Mouse (Mus musculus) urinary bladder, adult 18-20 months (tissue): ENCODE measurements at regions not wholly inside any gene's neighbourhood (a gene's known extent, or its start where the extent isn't known, plus 50 kb on each side); places are given as distances from the start of the nearest gene placed in this dataset.
A peak's percentile ranks its signal among the peaks of the same experiment; 100 is the strongest.
"Not testable (repeated sequence)": the region's sequence is repeated elsewhere in the genome, so short reads cannot be mapped to it uniquely, and the experiment has no call there.

Source experiments
- DNase-seq, 2 experiments: peaks; one replicate each; pipeline ENCODE4 v3.0.0; 2022; ENCODE audit warnings: low spot score in 2 of 2, mixed read lengths in 2 of 2

DNA sequence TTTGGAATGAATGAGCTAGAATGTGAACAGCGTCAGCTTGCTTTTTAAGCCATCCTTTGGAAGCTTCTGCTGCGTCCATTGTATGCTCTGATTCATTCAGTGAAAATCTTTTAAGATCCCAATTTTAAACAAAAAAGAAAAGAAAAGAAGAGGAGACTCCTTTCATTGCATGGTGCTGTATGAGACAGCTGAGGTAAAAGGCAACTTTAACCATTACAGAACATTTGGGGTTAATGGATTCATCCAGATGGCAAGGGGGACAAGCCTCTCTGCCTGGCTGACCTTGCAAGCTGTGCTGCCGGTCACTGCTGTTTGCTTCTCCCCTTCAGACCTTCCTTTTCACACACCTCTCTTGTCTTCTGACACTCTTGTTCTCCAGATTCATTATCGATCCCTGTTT, 176.0 kb upstream of the Intu start:
- DNase-seq = no peak

DNA sequence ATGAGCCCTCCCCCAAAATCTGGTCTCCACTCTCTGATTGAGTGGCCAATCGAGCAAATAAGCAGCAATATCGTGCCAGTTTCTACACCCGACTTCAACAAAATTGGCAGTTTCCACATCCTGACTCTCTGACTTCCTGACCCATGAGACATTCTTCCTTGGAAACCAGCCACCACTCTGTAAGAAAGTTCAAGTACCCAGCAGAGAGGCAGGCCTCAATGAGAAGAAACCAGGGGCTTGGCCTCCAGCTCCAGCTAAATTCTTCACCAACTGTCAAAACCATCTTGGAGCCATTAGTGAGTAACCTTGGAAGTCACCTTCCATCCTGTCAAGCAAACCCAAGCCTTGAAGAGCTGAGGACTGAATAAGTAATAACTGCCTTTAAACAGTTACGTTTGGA, 162.7 kb upstream of the Intu start:
- DNase-seq = no peak

- no peak for DNase-seq
These were observed 159.7 kb upstream of the Intu start for GRCm38 (mm10) chr3:40371411-40371810.

GRCm38 (mm10) chr3:40376220-40376619, 154.9 kb upstream of the Intu start:
- DNase-seq = not testable (repeated sequence)

GRCm38 (mm10) chr3:40377416-40377815, 153.7 kb upstream of the Intu start:
- DNase-seq = peak in 1 of 2 experiments; percentile 4

GRCm38 (mm10) chr3:40379063-40379462, 152.0 kb upstream of the Intu start:
- no peak for DNase-seq

DNA sequence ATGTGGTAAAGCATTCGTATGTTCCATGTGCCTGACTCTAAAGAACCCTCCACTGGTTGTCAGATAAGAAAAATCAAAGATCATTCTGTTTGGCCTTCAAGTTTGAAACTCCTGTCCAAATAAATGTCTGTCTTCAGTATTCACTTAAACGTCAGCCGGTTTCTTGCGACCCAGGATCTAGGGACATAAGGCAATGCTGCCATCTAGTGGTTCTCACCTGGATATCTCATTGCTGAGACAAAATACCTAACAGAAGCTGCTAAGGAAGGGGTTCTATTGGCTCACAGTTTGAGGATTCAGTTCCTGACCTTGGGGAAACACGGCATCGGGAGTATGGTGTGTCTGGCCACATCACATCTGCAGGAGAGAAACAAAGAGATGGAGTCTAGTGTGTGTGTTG, 139.5 kb upstream of the Intu start:
- DNase-seq = peak in 1 of 2 experiments; percentile 7

DNA sequence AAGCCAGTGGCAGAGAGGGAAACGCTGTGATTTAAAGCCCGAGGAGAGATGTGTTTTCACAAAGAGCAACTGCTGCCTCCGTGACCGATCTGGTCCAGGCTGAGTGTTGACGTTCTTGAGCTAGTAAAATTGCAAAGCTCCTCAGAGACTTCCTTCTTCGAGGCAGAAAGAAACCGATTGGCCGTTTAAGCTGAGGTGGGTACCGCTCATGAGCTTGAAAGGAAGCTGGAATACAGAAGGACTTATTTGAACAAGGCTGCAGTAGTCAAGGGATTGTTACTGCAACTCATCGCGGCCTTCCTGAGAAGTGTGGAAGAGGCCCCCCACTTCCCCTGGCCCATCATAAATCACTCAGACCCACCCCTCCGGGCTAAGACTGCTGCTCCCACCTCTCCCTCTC, 132.9 kb upstream of the Intu start:
- no peak for DNase-seq

- DNase-seq = no peak
These were observed 127.7 kb upstream of the Intu start for GRCm38 (mm10) chr3:40403402-40403801.

DNA sequence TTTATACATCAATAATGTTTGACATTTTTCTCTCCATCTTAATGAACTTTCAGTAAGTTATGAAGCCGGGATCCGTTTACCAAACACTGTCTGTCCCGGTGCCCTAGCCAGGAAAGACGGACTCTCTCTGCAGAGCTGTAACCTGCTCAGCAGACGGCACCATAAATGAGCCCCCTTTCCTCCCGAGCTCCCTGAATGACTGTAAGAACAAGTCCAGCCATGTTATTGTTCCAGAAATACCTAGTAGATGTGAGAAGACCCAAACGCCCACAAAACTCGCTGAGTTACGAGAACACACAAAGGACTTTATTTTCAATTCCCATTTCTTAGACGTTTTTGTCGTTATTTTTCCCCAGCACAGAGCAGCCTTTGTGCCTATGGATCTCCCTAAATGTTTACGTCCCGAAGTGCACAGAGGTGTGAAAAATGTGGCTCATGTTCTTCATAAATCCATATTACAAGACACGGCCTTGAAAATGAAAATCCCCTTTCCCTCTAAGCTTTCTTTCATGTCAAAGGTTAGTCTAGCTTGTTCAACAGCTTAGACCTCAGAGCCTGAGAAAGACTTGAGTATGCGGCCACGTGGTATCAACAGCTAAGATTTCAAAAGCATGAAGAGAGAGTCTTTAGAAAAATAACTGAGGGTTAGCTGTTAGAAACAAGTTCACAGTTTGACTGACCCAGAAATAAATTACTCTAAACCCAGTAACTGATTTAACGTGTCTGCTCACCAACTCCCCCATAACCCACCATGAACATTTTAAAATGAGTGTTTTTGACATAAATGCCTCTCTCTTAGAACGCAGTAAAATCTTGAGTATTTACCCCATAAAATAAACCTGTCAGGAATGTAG, 125.8 kb upstream of the Intu start:
- no peak for DNase-seq

DNA sequence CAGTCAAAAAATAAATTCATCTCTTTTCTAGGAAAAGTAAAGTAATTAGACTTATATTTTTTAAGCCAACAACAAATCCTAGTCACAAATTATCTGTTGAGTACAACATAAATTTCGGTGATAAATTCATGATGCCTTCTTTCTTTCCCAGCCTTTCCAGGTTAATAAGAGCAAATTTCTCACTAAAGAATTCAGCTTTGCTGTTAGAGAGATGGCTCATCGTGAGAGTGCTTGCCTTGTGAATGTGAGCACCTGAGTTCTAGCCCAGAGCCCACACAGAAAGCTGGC, 125.2 kb upstream of the Intu start:
- DNase-seq = no peak

GRCm38 (mm10) chr3:40408921-40409488, 122.1 kb upstream of the Intu start:
- no peak for DNase-seq

- DNase-seq = no peak
These were observed 120.3 kb upstream of the Intu start for GRCm38 (mm10) chr3:40410749-40411310.

DNA sequence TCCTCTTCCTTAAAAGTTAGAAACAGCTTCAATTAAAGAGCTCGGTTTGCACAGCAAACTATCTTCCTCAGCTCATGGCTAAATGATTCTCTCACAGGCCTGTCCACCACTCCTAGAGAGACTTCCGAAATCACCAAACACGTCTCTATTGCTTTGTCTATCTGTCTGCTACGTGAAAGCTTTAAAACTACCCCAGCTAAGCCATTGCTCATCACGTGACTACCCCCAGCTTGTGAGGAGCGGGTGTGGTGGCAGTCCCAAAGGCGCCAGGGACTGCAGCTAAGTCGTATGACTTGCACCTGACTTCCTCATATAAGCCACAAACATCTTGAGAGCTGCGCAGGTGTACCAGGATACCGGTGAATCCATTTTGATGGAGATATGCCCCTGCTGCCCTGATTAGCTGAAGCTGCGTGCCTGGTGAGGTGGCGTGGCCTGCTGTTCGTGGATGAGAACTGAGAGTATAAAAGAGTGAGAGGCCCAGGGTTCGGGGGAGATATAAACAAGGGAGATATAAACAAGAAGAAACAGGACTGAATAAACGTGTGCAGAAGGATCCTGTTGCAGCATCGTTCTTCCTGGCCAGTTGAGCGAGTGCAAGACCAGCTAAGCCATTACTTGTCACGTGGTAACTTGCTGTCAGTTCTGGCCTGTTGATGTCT, 105.8 kb upstream of the Intu start:
- DNase-seq = not testable (repeated sequence)

- DNase-seq = no peak
These were observed 105.0 kb upstream of the Intu start for GRCm38 (mm10) chr3:40426070-40426469.

DNA sequence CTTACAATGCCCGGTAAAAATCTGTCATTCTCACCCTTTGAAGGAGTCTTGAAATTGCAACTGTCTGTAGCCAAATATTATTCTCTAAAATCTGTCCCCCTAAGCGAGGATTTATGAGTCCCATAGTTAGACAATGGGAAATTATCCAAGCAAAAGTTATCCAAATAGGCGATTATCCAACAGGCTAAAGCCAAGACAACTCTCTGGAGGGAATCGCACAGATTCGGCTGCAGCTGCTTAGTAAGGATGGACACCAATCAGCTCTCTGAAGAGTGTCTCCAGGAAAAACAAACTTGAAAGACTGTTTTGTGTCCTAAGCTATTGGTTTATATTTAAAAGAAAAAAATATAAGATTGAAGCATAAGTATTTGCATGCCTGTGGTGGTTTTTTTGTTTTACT, 103.1 kb upstream of the Intu start:
- no peak for DNase-seq

- DNase-seq = no peak
These were observed 92.8 kb upstream of the Intu start for GRCm38 (mm10) chr3:40438251-40438650.

GRCm38 (mm10) chr3:40441092-40442036, 89.7 kb upstream of the Intu start:
- no peak for DNase-seq

GRCm38 (mm10) chr3:40443788-40444595, 87.1 kb upstream of the Intu start:
- DNase-seq = peak in 1 of 2 experiments; percentile 33

DNA sequence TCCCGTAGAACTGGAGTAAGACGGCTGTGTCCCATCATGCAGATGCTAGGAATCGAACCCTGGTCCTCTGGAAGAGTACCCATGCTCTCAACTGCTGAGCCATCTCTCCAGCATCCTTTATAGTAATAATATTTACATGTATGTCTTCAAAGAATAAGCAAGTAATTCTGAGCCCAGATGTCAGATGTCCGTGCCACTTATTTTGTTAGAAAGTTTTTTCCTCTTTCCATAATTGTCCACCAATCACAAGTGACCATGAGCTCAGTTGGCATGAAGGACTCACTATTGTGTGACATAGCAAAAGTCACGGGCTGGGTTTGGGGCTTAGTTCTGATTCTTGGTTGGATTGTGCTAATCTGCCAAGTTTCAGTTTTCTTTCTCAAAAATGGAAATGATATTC, 78.1 kb upstream of the Intu start:
- no peak for DNase-seq

DNA sequence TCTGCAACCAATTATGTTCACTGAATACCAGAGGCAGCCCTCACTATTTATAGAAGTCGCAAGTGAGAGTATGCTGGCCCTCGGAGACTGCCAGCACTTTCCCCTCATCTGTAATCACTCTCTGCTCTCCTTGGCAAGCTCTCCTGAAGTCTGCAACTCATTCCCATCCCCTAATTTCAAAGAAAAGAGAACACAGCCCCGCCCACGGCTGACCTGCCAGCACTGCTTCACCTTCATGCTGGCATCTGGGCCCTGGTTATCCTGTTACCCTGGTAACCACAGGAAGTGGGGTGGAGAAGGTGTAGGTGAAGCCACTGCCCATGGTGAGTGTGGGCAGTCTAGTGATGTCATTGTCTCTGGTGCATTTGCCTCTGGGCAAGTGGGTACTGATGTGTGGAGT, 77.5 kb upstream of the Intu start:
- no peak for DNase-seq
